Mouse (Mus musculus) retina, postnatal 7 days (tissue): Measurements from ENCODE around the gene 2300002M23Rik.

Source experiments
- DNase-seq: peaks from one replicate; pipeline ENCODE4 v3.0.0-alpha.2; 2012; ENCODE audit warnings: low read depth, low spot score

The 2300002M23Rik gene

GRCm38 (mm10) chr17:35556186-35556765 is 11.0 kb upstream of the 2300002M23Rik start:
- DNase-seq = no peak

DNA sequence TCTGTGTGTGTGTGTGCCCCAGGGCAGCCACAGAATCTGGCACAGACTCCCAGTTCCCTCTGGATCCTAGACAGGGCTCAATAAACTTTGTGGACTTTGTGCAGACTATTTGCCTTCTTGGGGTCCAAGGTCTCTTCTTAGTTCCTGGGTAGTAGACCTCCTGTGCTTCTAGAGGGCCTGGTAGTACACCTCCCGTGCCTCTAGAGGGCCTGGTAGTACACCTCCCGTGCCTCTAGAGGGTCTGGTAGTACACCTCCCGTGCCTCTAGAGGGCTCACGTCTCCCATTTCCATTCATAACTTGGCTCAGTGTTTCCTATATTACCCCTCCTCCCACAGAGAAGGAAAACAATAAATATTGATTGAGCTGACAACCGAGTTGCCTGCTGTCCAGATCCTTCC is 10.4 kb upstream of the 2300002M23Rik start:
- peak; percentile 57 for DNase-seq

DNA sequence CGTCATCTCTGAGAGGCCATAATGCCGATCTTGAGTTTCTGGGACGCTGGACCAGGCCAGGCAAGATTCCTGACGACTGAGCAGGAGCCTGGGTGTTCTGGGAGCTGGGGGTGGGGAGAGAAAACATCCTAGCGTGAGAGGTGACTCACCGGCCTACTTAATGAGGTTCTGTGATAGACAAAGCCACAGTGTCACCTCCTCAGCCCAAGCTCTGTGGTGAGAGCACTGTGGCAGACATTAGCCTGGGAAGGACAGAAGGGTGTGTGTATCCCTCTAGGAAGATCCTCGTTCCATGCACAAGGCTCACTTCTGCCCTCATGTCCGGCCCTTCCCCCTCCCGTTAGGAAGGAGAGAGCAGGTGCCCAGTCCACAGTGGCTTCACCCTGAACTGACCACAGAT is 9.9 kb upstream of the 2300002M23Rik start:
- no peak for DNase-seq

GRCm38 (mm10) chr17:35558216-35558615 is 9.0 kb upstream of the 2300002M23Rik start:
- DNase-seq = no peak

DNA sequence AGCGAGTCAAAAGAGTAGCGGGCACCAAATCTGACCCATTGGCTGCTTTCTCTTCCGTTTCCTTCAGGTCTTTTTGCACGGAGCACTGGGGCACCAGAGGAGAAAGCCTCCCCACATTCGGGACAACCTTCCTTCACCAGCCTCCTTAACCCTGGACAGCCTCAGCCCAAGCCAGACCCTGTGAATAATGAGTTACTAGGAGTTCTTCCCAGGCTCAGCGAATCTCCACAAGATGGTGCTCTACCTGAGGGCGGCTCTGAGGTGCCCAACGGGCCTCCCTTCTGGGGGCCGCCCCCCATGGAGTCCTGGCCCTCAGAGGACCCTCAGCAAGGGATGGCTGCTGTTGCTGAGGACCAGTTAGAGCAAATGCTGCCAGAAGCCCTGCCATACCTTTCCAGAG is 517 bp downstream of the 2300002M23Rik start:
- DNase-seq = no peak

DNA sequence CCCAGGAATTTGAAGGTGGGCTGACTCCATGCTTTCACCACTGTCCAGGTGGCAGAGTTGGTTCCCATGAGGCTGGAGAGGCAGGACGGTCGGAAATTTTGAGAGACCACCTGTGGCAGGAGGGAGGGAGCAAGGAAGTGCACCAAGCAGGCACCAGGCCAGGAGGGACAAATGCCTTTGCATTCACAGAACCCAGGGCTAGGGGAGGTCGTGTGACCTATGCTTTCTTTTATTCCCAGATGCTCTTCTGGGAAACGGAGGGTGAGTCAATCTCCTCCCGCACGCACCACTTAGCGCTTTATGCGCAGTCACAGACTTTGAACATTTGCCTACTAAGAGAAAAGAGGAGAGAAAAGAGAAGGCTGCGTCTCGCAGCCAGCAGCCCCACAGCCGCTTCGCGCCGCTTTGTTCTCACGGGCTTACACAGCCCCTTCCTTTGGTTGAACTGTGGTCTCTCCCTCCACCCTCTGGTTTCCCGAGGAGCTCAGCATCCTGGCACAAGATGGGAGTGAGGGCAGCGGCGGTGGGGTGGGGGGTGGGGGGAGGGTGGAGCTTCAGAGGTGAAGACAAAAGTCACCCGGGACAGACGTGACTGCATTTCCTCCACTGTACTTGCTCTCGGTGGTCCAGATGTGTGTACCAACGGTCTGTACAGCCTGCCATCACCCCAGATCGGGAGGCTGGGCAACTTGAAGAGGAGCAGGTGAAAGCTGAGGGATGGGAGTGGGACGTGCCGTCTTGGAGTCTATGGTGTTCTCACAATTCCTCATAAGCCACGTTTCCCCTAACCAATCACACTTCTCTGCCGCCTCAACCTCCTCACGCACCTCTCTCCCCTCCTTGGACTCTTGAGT is 2.1 kb downstream of the 2300002M23Rik start:
- no peak for DNase-seq

DNA sequence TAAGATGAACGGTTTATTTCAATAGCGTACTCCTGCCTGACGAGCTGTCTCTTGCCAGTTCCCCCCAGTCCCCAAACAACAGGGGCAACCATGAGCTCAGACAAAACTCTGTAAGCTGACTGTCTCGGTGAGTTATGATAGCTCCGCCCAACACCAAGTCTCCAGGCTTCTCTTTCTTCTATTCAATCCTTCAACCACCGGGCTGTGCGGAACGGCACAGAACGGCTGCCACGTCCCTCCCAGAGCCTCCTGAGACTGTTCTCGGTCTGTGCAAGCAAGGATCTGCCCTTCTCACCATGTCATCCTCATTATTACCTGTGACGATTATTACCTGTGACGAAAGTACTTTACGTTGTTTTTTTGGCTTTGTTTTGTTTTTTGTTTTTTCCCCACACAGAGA is 3.6 kb downstream of the 2300002M23Rik start:
- DNase-seq = no peak

DNA sequence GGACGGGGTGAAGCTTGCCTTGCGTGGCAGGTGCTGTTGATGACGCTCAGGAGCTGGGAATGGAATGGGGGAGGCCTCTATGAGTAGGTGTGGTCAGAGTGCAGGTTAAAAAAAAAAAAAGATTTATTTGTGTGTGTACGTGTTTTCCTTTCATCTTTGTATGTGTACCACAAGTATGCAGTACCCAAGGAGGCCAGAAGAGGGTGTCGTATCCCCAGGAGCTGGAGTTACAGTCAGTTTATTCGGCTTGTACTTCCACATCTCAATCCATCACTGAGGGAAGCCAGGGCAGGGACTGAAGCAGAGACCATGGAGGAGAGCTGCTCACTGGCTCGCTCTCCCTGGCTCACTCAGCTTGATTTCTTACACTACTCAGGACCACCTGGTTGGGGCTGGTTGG is 4.2 kb downstream of the 2300002M23Rik start:
- DNase-seq = no peak

- peak; percentile 88 for DNase-seq
Observed at GRCm38 (mm10) chr17:35578211-35578610, 11.0 kb downstream of the 2300002M23Rik start.

- DNase-seq = no peak
Observed at GRCm38 (mm10) chr17:35582900-35583299, 15.7 kb downstream of the 2300002M23Rik start.

DNA sequence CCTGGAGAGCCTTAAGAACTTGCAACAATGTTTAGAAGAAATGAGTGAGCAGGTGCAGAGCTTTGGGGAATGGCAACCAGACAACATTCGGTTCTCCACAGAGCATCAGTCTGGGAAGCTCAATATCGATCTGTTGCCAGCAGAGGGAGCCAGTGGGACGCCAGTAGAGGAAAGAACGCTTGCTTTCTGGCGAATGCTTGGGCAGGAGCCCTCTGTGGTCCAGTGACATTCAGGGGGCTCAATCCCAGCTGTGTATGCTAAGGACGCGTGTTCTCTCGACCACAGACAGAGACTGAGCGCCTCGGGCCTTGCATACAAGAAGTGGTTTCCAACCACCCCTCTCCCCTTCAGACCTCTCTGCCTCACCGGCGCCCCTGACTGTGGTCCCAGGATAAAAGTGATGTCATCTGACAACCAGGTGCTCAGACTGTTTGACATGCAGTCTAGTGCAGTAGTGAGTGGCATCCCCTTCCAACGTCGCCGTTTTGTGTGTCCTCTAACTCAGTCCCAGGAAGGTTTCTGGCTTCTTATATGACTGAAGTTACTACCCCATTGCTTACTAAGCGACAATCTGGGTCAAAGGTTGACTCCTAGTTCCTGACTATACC is 17.2 kb downstream of the 2300002M23Rik start:
- peak; percentile 74 for DNase-seq

GRCm38 (mm10) chr17:35587291-35587690 is 20.0 kb downstream of the 2300002M23Rik start:
- DNase-seq = no peak

DNA sequence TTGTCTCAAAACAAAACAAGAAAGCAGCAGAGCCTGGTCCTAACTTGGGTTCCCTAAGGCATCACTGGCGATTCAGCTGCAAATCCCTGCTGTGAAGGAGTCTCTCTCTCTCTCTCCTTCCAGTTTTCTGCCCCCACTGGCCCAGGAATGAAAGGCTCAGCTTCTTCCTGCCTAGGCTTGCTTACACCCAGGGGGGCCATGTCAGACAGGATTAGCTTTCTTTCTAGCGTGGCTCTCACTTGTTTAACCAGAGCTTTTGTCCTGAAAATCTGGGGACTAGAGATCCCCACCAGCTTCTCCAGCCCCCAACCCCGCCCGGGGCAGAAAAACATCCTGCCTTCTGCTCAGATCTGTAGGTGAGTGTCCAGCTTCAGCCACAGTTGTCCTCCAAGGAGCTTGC is 21.1 kb downstream of the 2300002M23Rik start:
- no peak for DNase-seq

DNA sequence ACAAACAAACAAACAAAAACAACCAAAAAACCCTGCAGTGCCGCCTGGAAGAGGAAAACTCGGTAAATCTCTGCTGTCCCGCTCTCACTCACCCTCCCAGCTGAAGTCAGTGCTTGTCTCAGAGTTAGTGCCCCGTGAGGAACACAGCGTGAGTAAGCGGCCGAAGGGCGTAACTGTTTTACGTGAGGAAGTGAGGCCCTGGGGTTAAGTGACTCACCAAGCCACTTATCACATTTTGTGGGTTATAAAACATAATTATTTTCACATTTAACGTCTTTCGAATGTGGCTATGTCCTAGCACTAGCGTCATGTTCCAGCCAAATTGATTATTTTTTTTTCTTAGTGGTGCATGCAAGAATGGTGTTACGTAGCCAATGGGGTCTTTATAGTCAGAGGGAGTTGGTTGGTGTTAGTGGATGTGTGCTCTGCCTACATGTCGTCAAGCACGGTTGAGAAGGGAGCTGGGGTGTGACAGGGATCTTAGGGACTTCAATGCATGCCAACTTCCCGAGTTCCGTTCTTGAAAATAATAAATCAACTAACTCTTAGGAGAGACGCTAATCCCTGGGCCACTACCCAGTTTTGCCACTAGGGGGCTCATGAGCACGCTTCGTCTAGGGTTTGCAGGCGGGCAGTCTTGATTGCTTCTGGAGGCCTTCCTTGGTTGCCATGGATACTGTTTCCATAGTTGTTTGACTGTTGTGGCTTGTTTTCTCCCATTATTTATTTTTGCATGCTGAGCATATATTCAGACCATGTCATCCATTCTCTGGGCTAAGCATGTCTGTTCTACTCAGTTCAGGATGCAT is 23.4 kb downstream of the 2300002M23Rik start:
- peak; percentile 69 for DNase-seq

GRCm38 (mm10) chr17:35591219-35591578 is 23.9 kb downstream of the 2300002M23Rik start:
- no peak for DNase-seq

GRCm38 (mm10) chr17:35591731-35592130 is 24.5 kb downstream of the 2300002M23Rik start:
- DNase-seq = no peak

GRCm38 (mm10) chr17:35592131-35592530 is 24.9 kb downstream of the 2300002M23Rik start:
- DNase-seq = no peak

DNA sequence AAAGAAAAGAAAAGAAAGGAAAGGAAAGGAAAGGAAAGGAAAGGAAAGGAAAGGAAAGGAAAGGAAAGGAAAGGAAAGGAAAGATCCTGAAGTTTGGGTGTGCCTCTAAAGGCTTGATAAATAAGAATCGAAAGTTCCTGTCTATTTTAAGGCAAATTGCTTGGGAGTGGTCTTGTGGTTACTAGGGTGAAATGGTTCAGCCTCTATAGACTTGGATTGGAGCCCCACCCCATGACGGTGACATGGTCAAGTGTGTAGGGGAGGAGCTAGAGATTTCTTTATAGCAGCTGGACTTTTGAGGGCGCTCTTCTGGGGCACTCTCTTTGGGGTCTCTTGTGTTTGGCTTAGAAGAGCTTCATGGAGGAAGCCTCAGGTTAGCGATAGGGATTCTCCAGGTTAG is 26.5 kb downstream of the 2300002M23Rik start:
- no peak for DNase-seq

DNA sequence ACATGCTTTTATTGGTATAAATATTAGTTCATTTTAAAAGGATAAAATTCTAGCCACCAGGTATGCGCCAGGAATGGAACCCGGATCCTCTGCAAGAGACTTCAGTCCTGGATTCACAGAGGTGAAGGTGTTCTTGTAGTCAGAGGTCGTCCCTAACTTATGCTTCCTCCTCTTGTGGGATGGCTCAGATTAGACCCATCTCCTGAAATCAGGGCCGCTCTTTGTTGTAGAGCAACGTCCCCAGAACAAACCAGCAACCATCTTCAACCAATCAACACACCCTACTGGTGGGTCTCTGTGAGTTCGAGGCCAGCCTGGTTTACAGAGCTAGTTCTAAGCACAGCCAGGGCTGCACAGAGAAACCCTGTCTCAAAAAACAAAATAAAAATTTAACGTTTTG is 27.2 kb downstream of the 2300002M23Rik start:
- no peak for DNase-seq

DNA sequence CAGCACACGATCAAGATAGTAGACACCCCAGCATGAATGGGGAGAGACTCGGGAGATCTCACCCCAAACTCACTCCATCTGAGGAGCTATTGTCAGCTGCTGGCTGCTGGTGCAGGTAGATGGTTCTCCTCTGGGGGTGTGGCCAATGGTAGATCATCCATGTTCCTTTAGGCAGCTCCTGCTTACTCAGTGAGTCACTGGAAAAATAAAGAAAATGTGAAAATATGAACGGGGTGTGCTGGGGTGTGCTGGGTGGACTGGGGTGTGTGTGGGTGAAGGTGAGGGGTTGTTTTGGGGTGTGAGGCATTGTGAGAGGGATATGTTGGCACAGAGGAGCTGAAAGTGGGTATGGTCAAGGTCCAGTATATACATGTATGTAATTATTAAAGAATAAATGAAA is 30.1 kb downstream of the 2300002M23Rik start:
- DNase-seq = no peak

- no peak for DNase-seq
Observed at GRCm38 (mm10) chr17:35601249-35601648, 34.0 kb downstream of the 2300002M23Rik start, which contains the start of gene Sfta2. Sfta2 (plus strand) TSS chr17:35601549.
